Mouse (Mus musculus) adrenal gland, adult 18-20 months (tissue): ENCODE results near the gene Cpsf7. TPM values are rescaled to one million over a fixed set of nuclear protein-coding genes. Genes with fewer than 3 reads are reported as not detected.
"Not testable (repeated sequence)": the region's sequence is repeated elsewhere in the genome, so short reads cannot be mapped to it uniquely, and the experiment has no call there.

Source experiments
- DNase-seq, 2 experiments: peaks; one replicate each; pipeline ENCODE4 v3.0.0; 2021 to 2022; ENCODE audit warnings: low spot score in 2 of 2
- total RNA-seq, 2 experiments: library from RNA; stranded (reverse); gene quantifications; 1 replicate in 1 of 2; 2 replicates in 1 of 2; pipeline ENCODE4 v1.2.3; 2021

The Cpsf7 gene
- total RNA-seq, 2 experiments from 2014 or later = 52.5 to 54.5 TPM

GRCm38 (mm10) chr19:10557837-10558375 is 32.8 kb downstream of the Cpsf7 start:
- DNase-seq = not testable (repeated sequence)

GRCm38 (mm10) chr19:10560108-10560507 is 35.0 kb downstream of the Cpsf7 start:
- DNase-seq = no peak

GRCm38 (mm10) chr19:10561558-10562314 is 36.7 kb downstream of the Cpsf7 start:
- DNase-seq = no peak

GRCm38 (mm10) chr19:10562351-10562750 is 37.3 kb downstream of the Cpsf7 start:
- DNase-seq = no peak

- DNase-seq = no peak
Observed at GRCm38 (mm10) chr19:10564278-10564677, 39.2 kb downstream of the Cpsf7 start.

- DNase-seq = no peak
Observed at GRCm38 (mm10) chr19:10565217-10565616, 40.2 kb downstream of the Cpsf7 start.

- no peak for DNase-seq
Observed at GRCm38 (mm10) chr19:10569627-10570026, 44.6 kb downstream of the Cpsf7 start.

- DNase-seq = peak; percentile 85 to 90
Observed at GRCm38 (mm10) chr19:10576690-10577561, 51.9 kb downstream of the Cpsf7 start, which contains the start of the genes Cyb561a3 and Tmem138. TSS of gene Cyb561a3 (plus strand) at chr19:10577172. TSS of gene Tmem138 (minus strand) at chr19:10577362.

- DNase-seq = no peak
Observed at GRCm38 (mm10) chr19:10580102-10580501, 55.0 kb downstream of the Cpsf7 start.

GRCm38 (mm10) chr19:10580761-10581160 is 55.7 kb downstream of the Cpsf7 start:
- DNase-seq = no peak

GRCm38 (mm10) chr19:10581984-10582383 is 56.9 kb downstream of the Cpsf7 start:
- no peak for DNase-seq

- DNase-seq = no peak
Observed at GRCm38 (mm10) chr19:10583550-10584146, 58.6 kb downstream of the Cpsf7 start.

GRCm38 (mm10) chr19:10585112-10585511 is 60.0 kb downstream of the Cpsf7 start:
- no peak for DNase-seq

GRCm38 (mm10) chr19:10587231-10587630 is 62.2 kb downstream of the Cpsf7 start:
- DNase-seq = no peak

GRCm38 (mm10) chr19:10589127-10589857 is 64.2 kb downstream of the Cpsf7 start:
- no peak for DNase-seq

- DNase-seq = no peak
Observed at GRCm38 (mm10) chr19:10590301-10590700, 65.2 kb downstream of the Cpsf7 start.

GRCm38 (mm10) chr19:10591659-10592377 is 66.8 kb downstream of the Cpsf7 start:
- no peak for DNase-seq
